Mouse (Mus musculus): Measurements from ENCODE around the gene Vsig10. TPM values are rescaled to one million over a fixed set of nuclear protein-coding genes. Genes with fewer than 3 reads are reported as not detected.

Gene Vsig10
- polyA plus RNA-seq, 1 experiment from 2014 or later = 14.2 TPM

DNA sequence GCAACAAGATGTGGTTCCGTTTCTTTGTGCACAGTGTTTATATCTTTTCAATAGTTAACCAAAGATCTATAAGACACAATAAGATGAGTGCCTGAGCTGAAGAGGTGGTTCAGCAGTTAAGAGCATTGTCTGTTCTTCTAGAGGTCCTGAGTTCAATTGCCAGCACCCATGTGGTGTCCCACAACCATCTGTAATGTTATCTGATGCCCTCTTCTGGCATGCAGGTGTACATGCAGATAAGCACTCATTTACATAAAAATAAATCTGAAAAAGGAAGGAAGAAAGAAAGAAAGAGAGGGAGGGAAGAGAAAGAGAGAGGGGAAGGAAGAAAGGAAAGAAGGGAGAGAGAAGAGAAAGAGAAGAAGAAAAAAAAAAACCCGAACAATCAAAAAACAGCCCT is 12.1 kb upstream of the Vsig10 start:
- Histone ChIP-seq H3K36me3 (no peaks in the 10 kb centered on the region), H3K9ac (no peak overlapping the region), H3K4me2 (no peak overlapping the region), H3K27ac (no peak overlapping the region), H3K27me3 (no peaks in the 10 kb centered on the region), H3K9me3 (replicated peaks) (no peaks in the 10 kb centered on the region), H3K4me1 (no peaks in the 10 kb centered on the region), H3K4me3 (replicated peaks) (no peak overlapping the region)
- no peak for ATAC-seq (replicated peaks; ENCODE audit: low FRiP score)
- 88% methylated on average over 2 of the region's 2 CpGs for WGBS

DNA sequence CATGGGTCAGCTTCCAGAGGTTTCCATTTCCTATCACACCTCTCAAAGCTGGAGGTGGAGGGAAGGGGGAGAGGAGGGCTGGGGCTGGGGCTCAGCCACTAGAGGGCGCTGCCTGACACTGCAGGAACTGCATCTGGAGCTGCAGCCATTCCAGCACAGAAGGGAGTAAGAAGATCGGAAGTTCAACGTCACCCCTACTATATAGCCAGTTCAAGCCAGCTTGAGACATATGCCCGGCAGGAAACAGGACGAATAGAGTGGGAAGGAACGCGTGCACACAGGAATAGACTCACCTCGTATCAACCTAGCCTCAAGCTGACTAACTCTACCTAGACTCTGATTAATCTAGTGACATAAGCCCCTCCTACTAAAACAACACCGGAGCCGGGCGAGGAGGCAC is 11.2 kb upstream of the Vsig10 start:
- WGBS = 40% methylated on average over 11 of the region's 11 CpGs
- Histone ChIP-seq H3K4me2 (no peak overlapping the region), H3K4me3 (replicated peaks) (no peak overlapping the region), H3K9ac (no peak overlapping the region), H3K9me3 (replicated peaks) (no peaks in the 10 kb centered on the region), H3K27ac (no peak overlapping the region), H3K27me3 (no peaks in the 10 kb centered on the region), H3K36me3 (no peaks in the 10 kb centered on the region), H3K4me1 (no peaks in the 10 kb centered on the region)
- ATAC-seq (replicated peaks; ENCODE audit: low FRiP score) = 0 out of 2 replicates have a peak, but pooled peaks have one; percentile 40

DNA sequence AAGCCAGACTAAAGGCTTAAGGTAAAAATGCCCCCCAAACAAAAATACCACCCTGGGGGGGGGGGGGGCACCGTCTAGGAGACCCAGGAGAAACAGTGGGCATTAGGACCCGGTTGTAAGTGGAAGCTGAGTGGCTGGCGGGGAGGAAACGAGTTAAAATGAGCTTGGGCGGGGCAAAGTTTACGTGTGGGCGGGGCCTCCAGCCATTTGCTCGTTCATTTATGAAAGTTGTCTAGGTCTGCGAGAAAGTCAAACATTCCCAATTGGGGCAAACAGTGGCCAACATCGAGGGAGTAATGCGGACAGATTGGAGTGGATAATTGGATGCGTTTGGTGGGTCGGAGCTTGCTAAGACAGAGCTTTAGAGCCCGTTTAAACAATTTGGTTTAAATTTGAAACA is 5.5 kb upstream of the Vsig10 start:
- Histone ChIP-seq H3K36me3 (no peaks in the 10 kb centered on the region), H3K27me3 (no peaks in the 10 kb centered on the region), H3K4me2 (peak overlapping the region; percentile 59), H3K9me3 (replicated peaks) (no peaks in the 10 kb centered on the region), H3K9ac (0 out of 2 replicates have a peak overlapping the region, but pooled peaks have one; percentile 23), H3K4me1 (peaks cover 34% of the 10 kb centered on the region), H3K4me3 (replicated peaks) (peak overlapping the region; percentile 35), H3K27ac (no peak overlapping the region)
- no peak for ATAC-seq (replicated peaks; ENCODE audit: low FRiP score)
- 17% methylated on average over 14 of the region's 14 CpGs for WGBS

DNA sequence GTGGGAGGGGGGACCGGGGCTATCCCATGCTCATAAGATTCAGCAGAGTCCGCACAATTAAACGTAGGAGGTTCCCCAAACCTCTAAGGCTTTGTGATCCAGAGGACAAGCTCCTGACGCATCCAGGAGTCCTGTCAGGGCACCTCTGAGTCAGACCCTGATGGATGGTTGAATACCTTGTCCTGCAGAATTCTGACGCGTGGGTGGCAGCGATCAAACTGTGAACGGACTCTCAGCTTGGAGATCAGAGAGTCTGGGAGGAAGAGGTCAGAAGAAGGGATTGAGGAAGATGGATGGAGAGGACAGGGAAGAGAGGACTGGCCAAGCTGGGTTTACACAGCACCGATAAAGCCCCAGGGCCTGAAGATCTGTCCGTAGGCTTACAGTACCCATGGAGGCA is 5.0 kb upstream of the Vsig10 start:
- Histone ChIP-seq H3K27ac (peak overlapping the region; percentile 18; the same call in 1 of the 2 replicates), H3K4me2 (peak overlapping the region; percentile 59), H3K36me3 (no peaks in the 10 kb centered on the region), H3K9me3 (replicated peaks) (no peaks in the 10 kb centered on the region), H3K9ac (0 out of 2 replicates have a peak overlapping the region, but pooled peaks have one; percentile 23), H3K27me3 (no peaks in the 10 kb centered on the region), H3K4me1 (peaks cover 34% of the 10 kb centered on the region), H3K4me3 (replicated peaks) (peak overlapping the region; percentile 35)
- WGBS = 26% methylated on average over 10 of the region's 10 CpGs
- no peak for ATAC-seq (replicated peaks; ENCODE audit: low FRiP score)

DNA sequence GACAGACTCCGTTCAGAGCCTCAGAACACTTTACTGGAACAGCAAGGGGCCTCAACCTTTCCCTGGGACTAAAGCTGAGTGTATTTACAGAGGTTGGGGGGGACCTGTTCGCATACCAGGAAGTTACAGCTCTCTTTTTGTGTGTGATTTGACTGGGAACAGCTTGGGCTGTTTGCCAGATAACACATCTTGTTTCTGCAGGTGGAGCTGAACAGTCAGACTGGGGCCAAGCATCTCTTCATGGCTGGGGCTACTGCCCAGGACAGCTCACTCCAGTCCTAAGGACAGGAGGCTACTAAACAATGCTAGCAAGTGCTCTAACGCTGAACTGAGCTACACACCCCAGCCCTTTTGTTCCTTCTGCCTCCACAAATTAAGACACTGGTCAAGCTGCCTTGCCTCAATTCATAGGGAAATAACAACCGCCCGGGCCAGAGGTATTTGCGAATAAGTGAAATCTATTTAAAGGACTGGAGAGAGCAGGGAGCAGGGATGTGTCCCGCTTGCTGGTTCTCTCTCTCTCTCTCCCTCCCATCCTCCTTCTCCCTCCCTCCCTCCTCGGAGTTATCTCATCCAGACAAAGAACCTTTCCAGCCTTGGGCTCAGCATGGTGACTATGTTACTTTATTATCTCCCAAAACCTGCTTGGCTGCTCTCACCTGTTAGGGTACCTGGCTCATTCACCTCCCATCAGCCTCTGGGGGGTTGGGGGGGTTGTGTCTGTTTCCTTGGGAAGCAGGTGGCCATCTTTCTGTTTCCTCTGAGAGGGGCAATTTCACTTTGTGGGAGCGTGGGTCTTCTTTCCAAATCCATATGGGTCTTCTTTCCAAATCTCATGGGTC is 4.1 kb upstream of the Vsig10 start:
- H3K9ac ChIP-seq = no peak overlapping the region
- 23% methylated on average over 9 of the region's 9 CpGs for WGBS
- H3K27ac ChIP-seq = peak overlapping the region; percentile 51; the same call in 1 of the 2 replicates
- no peaks in the 10 kb centered on the region for H3K27me3 ChIP-seq
- no peak overlapping the region for H3K4me3 ChIP-seq (replicated peaks)
- H3K9me3 ChIP-seq (replicated peaks) = no peaks in the 10 kb centered on the region
- no peak for ATAC-seq (replicated peaks; ENCODE audit: low FRiP score)
- H3K4me2 ChIP-seq = no peak overlapping the region
- peaks cover 36% of the 10 kb centered on the region for H3K4me1 ChIP-seq
- no peaks in the 10 kb centered on the region for H3K36me3 ChIP-seq

DNA sequence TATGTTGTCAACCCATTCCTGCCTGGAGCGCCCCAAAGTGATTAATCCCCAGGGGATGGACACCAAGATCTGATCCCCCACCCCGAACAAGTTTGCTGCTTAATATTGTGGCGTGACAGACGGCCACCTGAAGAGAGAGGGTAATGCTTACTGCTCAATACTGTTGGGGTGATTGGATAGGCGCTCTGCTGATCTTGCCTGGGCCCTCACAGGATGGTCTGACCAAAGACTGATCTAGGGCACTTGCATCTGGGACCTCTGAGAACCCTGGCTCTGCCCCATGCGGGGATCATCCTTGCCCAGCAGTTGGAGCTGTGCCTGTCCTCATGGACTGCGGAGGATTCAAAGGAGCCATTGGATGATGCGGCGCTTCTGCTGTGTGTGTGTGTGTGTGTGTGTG is 4.9 kb downstream of the Vsig10 start:
- H3K27ac ChIP-seq = no peak overlapping the region
- ATAC-seq (replicated peaks; ENCODE audit: low FRiP score) = no peak
- 90% methylated on average over 9 of the region's 9 CpGs for WGBS

DNA sequence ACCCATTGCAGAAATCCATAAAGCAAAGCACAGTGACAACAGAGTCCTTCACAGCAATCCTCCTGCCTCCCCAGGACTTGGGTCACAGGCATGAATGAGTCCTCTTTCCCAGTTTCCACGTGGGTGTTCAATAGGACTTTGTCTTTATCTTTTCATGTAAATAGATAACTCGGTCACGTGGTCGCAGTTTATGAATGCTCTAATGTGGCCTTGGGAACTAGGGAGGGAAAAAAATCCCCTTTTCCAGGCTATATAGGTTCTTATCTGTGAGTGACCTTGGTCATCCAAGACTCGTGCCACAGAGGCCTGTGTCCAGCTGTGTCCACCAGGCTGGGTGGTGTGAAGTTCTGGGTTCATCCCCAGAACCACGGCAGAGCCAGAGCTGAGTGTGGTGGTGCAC is 7.5 kb downstream of the Vsig10 start:
- no peak overlapping the region for H3K4me3 ChIP-seq (replicated peaks)
- H3K27me3 ChIP-seq = no peaks in the 10 kb centered on the region
- no peak overlapping the region for H3K27ac ChIP-seq
- no peak overlapping the region for H3K4me2 ChIP-seq
- H3K9ac ChIP-seq = no peak overlapping the region
- H3K36me3 ChIP-seq = peaks cover 4% of the 10 kb centered on the region; the same call in 1 of the 2 replicates
- WGBS = 86% methylated on average over 6 of the region's 6 CpGs
- no peak for ATAC-seq (replicated peaks; ENCODE audit: low FRiP score)
- 0 out of 2 replicates have a peak, but pooled peaks cover 5% of the 10 kb centered on the region for H3K4me1 ChIP-seq
- no peaks in the 10 kb centered on the region for H3K9me3 ChIP-seq (replicated peaks)

More for the DNA sequence above, 4.9 kb downstream of the Vsig10 start:
- Histone ChIP-seq H3K4me2 (no peak overlapping the region), H3K4me1 (peaks cover 14% of the 10 kb centered on the region), H3K36me3 (peaks cover 4% of the 10 kb centered on the region; the same call in 1 of the 2 replicates), H3K9me3 (replicated peaks) (no peaks in the 10 kb centered on the region), H3K27me3 (no peaks in the 10 kb centered on the region), H3K9ac (no peak overlapping the region), H3K4me3 (replicated peaks) (no peak overlapping the region)

DNA sequence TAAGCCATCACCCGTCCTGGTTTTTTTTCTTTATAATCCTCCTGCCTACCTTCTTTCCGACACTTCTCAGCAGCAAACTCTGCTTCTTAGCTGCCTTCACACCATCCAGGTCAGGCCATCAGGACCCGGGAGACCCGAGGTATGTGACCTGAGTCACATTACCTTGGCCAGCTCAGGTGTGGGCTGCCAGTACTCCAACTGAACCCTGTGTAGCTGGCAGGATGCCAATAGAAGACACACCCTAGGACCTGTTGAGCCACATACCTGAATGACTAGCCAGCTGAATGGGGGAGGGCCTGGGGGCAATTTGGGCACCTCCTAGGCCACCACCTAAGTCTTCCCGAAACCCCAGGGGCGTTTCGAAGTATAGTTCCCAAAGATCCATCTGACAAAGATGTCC is 11.6 kb downstream of the Vsig10 start:
- H3K9ac ChIP-seq = no peak overlapping the region
- H3K4me1 ChIP-seq = peaks cover 9% of the 10 kb centered on the region; the same call in 1 of the 2 replicates
- 78% methylated on average over 7 of the region's 7 CpGs for whole genome bisulfite sequencing
- H3K36me3 ChIP-seq = peaks cover 9% of the 10 kb centered on the region
- no peak overlapping the region for H3K4me3 ChIP-seq (replicated peaks)
- no peaks in the 10 kb centered on the region for H3K27me3 ChIP-seq
- no peak overlapping the region for H3K4me2 ChIP-seq
- H3K9me3 ChIP-seq (replicated peaks) = no peaks in the 10 kb centered on the region
- no peak for ATAC-seq (replicated peaks; ENCODE audit: low FRiP score)
- H3K27ac ChIP-seq = no peak overlapping the region

DNA sequence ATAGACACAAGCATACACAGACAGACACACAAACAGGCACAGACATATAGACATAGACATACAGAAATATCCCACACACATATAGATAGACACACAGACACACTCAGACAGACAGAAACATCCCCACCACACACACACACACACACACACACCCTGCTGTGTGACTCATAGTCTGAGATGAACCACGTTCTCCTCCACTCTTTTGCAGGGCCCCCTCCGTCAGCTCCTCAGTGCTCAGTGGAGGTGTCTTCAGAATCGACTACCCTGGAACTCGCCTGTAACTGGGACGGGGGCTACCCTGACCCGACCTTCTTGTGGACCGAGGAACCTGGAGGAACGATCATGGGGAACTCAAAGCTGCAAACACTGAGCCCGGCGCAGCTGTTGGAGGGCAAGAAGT is 19.1 kb downstream of the Vsig10 start:
- 92% methylated on average over 10 of the region's 10 CpGs for WGBS
- Histone ChIP-seq H3K4me2 (no peak overlapping the region), H3K4me3 (replicated peaks) (no peak overlapping the region), H3K27me3 (no peaks in the 10 kb centered on the region), H3K36me3 (peaks cover 45% of the 10 kb centered on the region), H3K27ac (no peak overlapping the region), H3K9me3 (replicated peaks) (no peaks in the 10 kb centered on the region), H3K4me1 (no peaks in the 10 kb centered on the region), H3K9ac (no peak overlapping the region)
- ATAC-seq (replicated peaks; ENCODE audit: low FRiP score) = no peak

DNA sequence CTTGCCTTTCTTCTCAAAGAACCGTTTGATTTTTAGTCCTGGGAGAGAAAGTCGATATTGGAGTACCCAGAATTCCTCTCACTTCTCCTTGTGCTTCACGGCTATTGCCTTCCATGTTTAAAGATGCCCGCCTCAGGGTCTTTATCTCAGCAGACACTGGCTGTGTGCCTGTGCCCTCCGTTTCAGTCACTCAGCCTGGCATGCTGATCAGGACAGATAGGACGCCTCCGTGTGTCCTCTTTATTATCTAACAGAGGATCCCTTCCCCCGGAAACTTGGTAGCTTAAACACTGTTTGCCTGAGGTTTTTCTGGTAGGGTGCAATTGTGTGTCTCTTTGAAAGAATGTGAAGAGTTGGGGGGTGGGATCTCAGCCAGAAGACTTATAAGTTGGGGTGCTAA is 19.6 kb downstream of the Vsig10 start:
- WGBS = 82% methylated on average over 8 of the region's 8 CpGs
- Histone ChIP-seq H3K9me3 (replicated peaks) (no peaks in the 10 kb centered on the region), H3K4me2 (no peak overlapping the region), H3K36me3 (peaks cover 46% of the 10 kb centered on the region), H3K4me1 (no peaks in the 10 kb centered on the region), H3K27me3 (no peaks in the 10 kb centered on the region), H3K9ac (no peak overlapping the region), H3K27ac (no peak overlapping the region), H3K4me3 (replicated peaks) (no peak overlapping the region)
- no peak for ATAC-seq (replicated peaks; ENCODE audit: low FRiP score)

DNA sequence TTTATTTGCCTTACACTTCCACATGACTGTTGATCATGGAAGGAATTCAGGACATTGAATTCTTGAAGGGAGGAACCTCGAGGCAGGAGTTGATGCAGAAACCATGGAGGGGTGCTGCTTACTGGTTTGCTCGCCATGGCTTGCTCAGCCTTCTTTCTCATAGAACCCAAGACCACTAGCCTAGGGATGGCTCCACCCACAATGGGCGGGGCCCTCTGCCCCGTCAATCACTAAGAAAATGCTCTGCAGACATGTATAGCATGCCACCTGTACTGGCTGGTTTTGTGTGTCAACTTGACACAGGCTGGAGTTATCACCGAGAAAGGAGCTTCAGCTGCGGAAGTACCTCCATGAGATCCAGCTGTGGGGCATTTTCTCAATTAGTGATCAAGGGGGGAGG is 21.2 kb downstream of the Vsig10 start:
- Histone ChIP-seq H3K4me3 (replicated peaks) (no peak overlapping the region), H3K9ac (no peak overlapping the region), H3K27me3 (no peaks in the 10 kb centered on the region), H3K4me1 (no peaks in the 10 kb centered on the region), H3K9me3 (replicated peaks) (no peaks in the 10 kb centered on the region), H3K4me2 (no peak overlapping the region), H3K27ac (no peak overlapping the region), H3K36me3 (peaks cover 50% of the 10 kb centered on the region)
- 80% methylated on average over 6 of the region's 6 CpGs for whole genome bisulfite sequencing
- no peak for ATAC-seq (replicated peaks; ENCODE audit: low FRiP score)

DNA sequence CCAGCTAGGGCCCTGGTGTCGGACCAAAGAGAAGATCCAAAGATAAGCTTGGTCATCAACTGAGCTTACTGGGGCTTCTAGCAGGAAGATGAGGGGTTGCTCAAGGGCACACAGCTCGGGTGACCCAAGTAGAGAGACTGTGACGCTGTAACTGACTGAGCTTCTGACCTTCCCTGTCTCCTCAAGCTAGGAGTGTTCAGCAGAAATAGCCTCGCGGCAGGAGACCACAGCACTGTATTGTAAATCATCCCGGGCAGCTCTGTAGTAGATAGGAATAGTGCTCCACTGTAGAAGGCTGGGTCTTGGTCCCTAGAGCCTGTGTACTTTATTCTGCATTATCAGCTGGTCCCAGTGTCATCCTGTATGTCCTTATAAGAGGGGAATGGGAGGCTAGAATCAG is 23.0 kb downstream of the Vsig10 start:
- ATAC-seq (replicated peaks; ENCODE audit: low FRiP score) = no peak
- 45% methylated on average over 6 of the region's 6 CpGs for WGBS

More for the DNA sequence above, 23.0 kb downstream of the Vsig10 start:
- Histone ChIP-seq H3K4me1 (peaks cover 8% of the 10 kb centered on the region; the same call in 1 of the 2 replicates), H3K36me3 (peaks cover 37% of the 10 kb centered on the region), H3K9ac (no peak overlapping the region), H3K9me3 (replicated peaks) (no peaks in the 10 kb centered on the region), H3K27me3 (no peaks in the 10 kb centered on the region), H3K27ac (no peak overlapping the region), H3K4me2 (no peak overlapping the region), H3K4me3 (replicated peaks) (no peak overlapping the region)
